In genomic region chr6:83774781-83775563, GRCm38 (mm10) we compare ENCODE assay signal across 8 mouse cellular contexts. TPM values are rescaled to one million over a fixed set of nuclear protein-coding genes. Genes with fewer than 3 reads are reported as not detected.
DNase-seq lines count a peak whose midpoint lies in the region; ATAC-seq lines count a peak whose summit lies in the region.

No protein-coding gene starts in this region.

- H3K9me3 ChIP-seq in limb, embryonic 11.5 days (ENCODE audit: control insufficient read depth, low read length), result no peaks in the 10 kb centered on the region
- no peaks in the 10 kb centered on the region for H3K9me3 ChIP-seq in midbrain, embryonic 16.5 days (replicated peaks; ENCODE audit: control insufficient read depth, low read length, poor library complexity, severe bottlenecking)

- H3K27ac ChIP-seq in limb, embryonic 11.5 days (replicated peaks; ENCODE audit: low read depth, low read length), result 0 out of 2 replicates have a peak overlapping the region, but pooled peaks have one; percentile 42
- H3K27ac ChIP-seq in midbrain, embryonic 16.5 days (ENCODE audit: low read length), result peak overlapping the region; percentile 82

- 2% methylated on average over 14 of the region's 14 CpGs for WGBS in limb, embryonic 11.5 days
- 2% methylated on average over 14 of the region's 14 CpGs for WGBS in midbrain, embryonic 16.5 days

- peak overlapping the region; percentile 67 for H3K4me3 ChIP-seq in limb, embryonic 11.5 days (ENCODE audit: low read depth, low read length)
- peak overlapping the region; percentile 91 for H3K4me3 ChIP-seq in midbrain, embryonic 16.5 days (ENCODE audit: low read depth, low read length)

- peaks cover 9% of the 10 kb centered on the region for H3K4me1 ChIP-seq in limb, embryonic 11.5 days (ENCODE audit: control insufficient read depth, insufficient read depth, low read length)
- peaks cover 20% of the 10 kb centered on the region for H3K4me1 ChIP-seq in midbrain, embryonic 16.5 days (ENCODE audit: control insufficient read depth, insufficient read depth, low read length)

- no peaks in the 10 kb centered on the region; the same call in 1 of the 2 replicates for H3K36me3 ChIP-seq in limb, embryonic 11.5 days (ENCODE audit: control insufficient read depth, insufficient read depth, low read length)
- no peaks in the 10 kb centered on the region; the same call in 1 of the 2 replicates for H3K36me3 ChIP-seq in midbrain, embryonic 16.5 days (ENCODE audit: control insufficient read depth, insufficient read depth, low read length)

- H3K9ac ChIP-seq in limb, embryonic 11.5 days (ENCODE audit: low read length), result peak overlapping the region; percentile 72
- peak overlapping the region; percentile 95 for H3K9ac ChIP-seq in midbrain, embryonic 16.5 days (ENCODE audit: low read depth, low read length)

- intact Hi-C loops in left cerebral cortex, postnatal 4 days (cut with DNase I), result no loop called here

- no peaks in the 10 kb centered on the region for H3K27me3 ChIP-seq in limb, embryonic 11.5 days (ENCODE audit: control insufficient read depth, insufficient read depth, low read length)
- no peaks in the 10 kb centered on the region for H3K27me3 ChIP-seq in midbrain, embryonic 16.5 days (ENCODE audit: control insufficient read depth, insufficient read depth, low read depth, low read length)

- DNase-seq in left cerebral cortex, postnatal 4 days, result peak; percentile 17
- DNase-seq in left cerebral cortex, adult 9 months (ENCODE audit: low spot score in 2 of 2), result no peak
- peak; percentile 24 for DNase-seq in c-Kit-negative CD71-positive TER-119-positive erythroid progenitor cells, embryonic 14.5 days (ENCODE audit: low read depth, low spot score)
- DNase-seq in limb, embryonic 11.5 days (ENCODE audit: low spot score), result peak; percentile 33
- no peak for DNase-seq in layer of hippocampus, adult 9-10 months (ENCODE audit: low spot score)

- peak overlapping the region; percentile 86 for H3K4me2 ChIP-seq in limb, embryonic 11.5 days (ENCODE audit: low read depth, severe bottlenecking)
- H3K4me2 ChIP-seq in midbrain, embryonic 16.5 days (ENCODE audit: low read length), result peak overlapping the region; percentile 88

- ATAC-seq in granulocyte monocyte progenitor cell, adult 5-6 weeks (replicated peaks; ENCODE audit: poor library complexity, severe bottlenecking), result peak; percentile 29
- ATAC-seq in limb, embryonic 11.5 days (ENCODE audit: insufficient number of reproducible peaks, low FRiP score, low TSS enrichment, low read depth), result peak; percentile 27; the same call in 1 of the 2 replicates
- ATAC-seq in midbrain, embryonic 16.5 days, result peak; percentile 64; the same call in 1 of the 2 replicates
- ATAC-seq in monocyte, adult 5-6 weeks (replicated peaks; ENCODE audit: insufficient number of reproducible peaks, low FRiP score, low TSS enrichment, poor library complexity, severe bottlenecking), result no peak; the same call in 1 of the 2 replicates

RNA-seq across cellular contexts. Expression of gene Tex261, which starts 0.6 kb away (rescaled TPM):
- total RNA-seq in left cerebral cortex, postnatal 4 days (2021), result 10 to 100 TPM; 51.3 to 58.7 TPM
- total RNA-seq in granulocyte monocyte progenitor cell, adult 5-6 weeks (2014; fragmentation: Nextera tagmentation), result 60.4 and 82.5 TPM in 2 replicates
- total RNA-seq in granulocyte monocyte progenitor cell, adult 5-6 weeks (2017), result 35.2 and 37.3 TPM in 2 replicates
- 62.2 and 63.8 TPM in 2 replicates for polyA plus RNA-seq in limb, embryonic 11.5 days (2014; fragmentation: Nextera tagmentation; extraction: Ambion mirVana)
- polyA plus RNA-seq in midbrain, embryonic 16.5 days (2015; fragmentation: Nextera tagmentation; extraction: Ambion mirVana), result 62.8 and 69.3 TPM in 2 replicates
- 28.5 to 36.4 TPM (median 35.7 TPM) in 3 replicates for total RNA-seq in monocyte, adult 5-6 weeks (2017)

RNA-seq across cellular contexts. Expression of gene Ankrd53, which starts 12.5 kb away (rescaled TPM):
- not detected for total RNA-seq in left cerebral cortex, postnatal 4 days (2021)
- 0.41 TPM in 1 of 2 replicates, not detected in the other for total RNA-seq in granulocyte monocyte progenitor cell, adult 5-6 weeks (2014; fragmentation: Nextera tagmentation)
- not detected in 2 replicates for total RNA-seq in granulocyte monocyte progenitor cell, adult 5-6 weeks (2017)
- 0.16 TPM in 1 of 2 replicates, not detected in the other for polyA plus RNA-seq in limb, embryonic 11.5 days (2014; fragmentation: Nextera tagmentation; extraction: Ambion mirVana)
- polyA plus RNA-seq in midbrain, embryonic 16.5 days (2015; fragmentation: Nextera tagmentation; extraction: Ambion mirVana), result 0.25 and 0.29 TPM in 2 replicates
- total RNA-seq in monocyte, adult 5-6 weeks (2017), result not detected in 3 replicates

RNA-seq across cellular contexts. Expression of gene Nagk, which starts 19.8 kb away (rescaled TPM):
- 10 to 100 TPM; 76.7 to 83.1 TPM for total RNA-seq in left cerebral cortex, postnatal 4 days (2021)
- total RNA-seq in granulocyte monocyte progenitor cell, adult 5-6 weeks (2014; fragmentation: Nextera tagmentation), result 25.7 and 25.9 TPM in 2 replicates
- 23.1 and 23.6 TPM in 2 replicates for total RNA-seq in granulocyte monocyte progenitor cell, adult 5-6 weeks (2017)
- polyA plus RNA-seq in limb, embryonic 11.5 days (2014; fragmentation: Nextera tagmentation; extraction: Ambion mirVana), result 23.6 and 25.8 TPM in 2 replicates
- 112 and 122 TPM in 2 replicates for polyA plus RNA-seq in midbrain, embryonic 16.5 days (2015; fragmentation: Nextera tagmentation; extraction: Ambion mirVana)
- 24.2 to 28.4 TPM (median 24.6 TPM) in 3 replicates for total RNA-seq in monocyte, adult 5-6 weeks (2017)

RNA-seq across cellular contexts. Expression of gene Atp6v1b1, which starts 32.2 kb away (rescaled TPM):
- 1 to 10 TPM in 1 of 2 experiments, under 1 TPM in 1; 0.68 to 1.0 TPM for total RNA-seq in left cerebral cortex, postnatal 4 days (2021)
- total RNA-seq in granulocyte monocyte progenitor cell, adult 5-6 weeks (2014; fragmentation: Nextera tagmentation), result not detected in 2 replicates
- not detected in 2 replicates for total RNA-seq in granulocyte monocyte progenitor cell, adult 5-6 weeks (2017)
- 0.27 TPM in 1 of 2 replicates, not detected in the other for polyA plus RNA-seq in limb, embryonic 11.5 days (2014; fragmentation: Nextera tagmentation; extraction: Ambion mirVana)
- not detected in 2 replicates for polyA plus RNA-seq in midbrain, embryonic 16.5 days (2015; fragmentation: Nextera tagmentation; extraction: Ambion mirVana)
- not detected in 3 replicates for total RNA-seq in monocyte, adult 5-6 weeks (2017)

RNA-seq across cellular contexts. Expression of gene Paip2b, which starts 56.6 kb away (rescaled TPM):
- total RNA-seq in left cerebral cortex, postnatal 4 days (2021), result 10 to 100 TPM; 58.2 to 70.8 TPM
- 7.5 and 11.7 TPM in 2 replicates for total RNA-seq in granulocyte monocyte progenitor cell, adult 5-6 weeks (2014; fragmentation: Nextera tagmentation)
- total RNA-seq in granulocyte monocyte progenitor cell, adult 5-6 weeks (2017), result 11.9 and 17.5 TPM in 2 replicates
- 18.5 and 24.1 TPM in 2 replicates for polyA plus RNA-seq in limb, embryonic 11.5 days (2014; fragmentation: Nextera tagmentation; extraction: Ambion mirVana)
- 29.7 and 30.6 TPM in 2 replicates for polyA plus RNA-seq in midbrain, embryonic 16.5 days (2015; fragmentation: Nextera tagmentation; extraction: Ambion mirVana)
- total RNA-seq in monocyte, adult 5-6 weeks (2017), result 16.8 to 28.8 TPM (median 20.6 TPM) in 3 replicates

Comparison
In these comparisons a context has a peak if more than half of its experiments do, and no peak if none do; other contexts are left out.
1. DNase-seq: peak in left cerebral cortex, postnatal 4 days (single experiment), c-Kit-negative CD71-positive TER-119-positive erythroid progenitor cells, embryonic 14.5 days (single experiment) and limb, embryonic 11.5 days (single experiment); none in left cerebral cortex, adult 9 months (0 of 2) and layer of hippocampus, adult 9-10 months (single experiment).